Mouse (Mus musculus): ENCODE data around the gene Chrm5.

Chrm5 gene

DNA sequence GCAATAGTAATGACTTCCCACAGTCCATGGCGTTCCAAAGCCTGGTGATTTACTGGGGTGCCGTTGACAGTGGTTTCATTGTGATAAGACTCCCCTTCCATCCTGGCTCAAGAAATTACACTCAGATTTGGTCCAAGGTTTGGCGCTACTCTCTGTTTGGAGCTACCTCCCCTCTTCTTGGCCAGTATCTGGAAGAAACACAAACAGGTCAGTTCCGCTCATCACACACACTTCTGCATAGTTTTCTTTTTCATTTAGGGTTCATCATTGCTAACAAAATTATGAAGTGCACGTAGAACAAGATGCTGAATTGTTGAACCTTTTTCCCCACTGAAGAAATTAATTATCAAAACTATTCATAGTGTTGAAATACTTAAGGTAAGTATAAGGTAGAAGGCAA lies at the start of gene Chrm5:
Gene Chrm5 (minus strand): TSS at position 101 of the 400 bp plus-strand sequence.
- no peak for DNase-seq (ENCODE audit: low spot score)

DNA sequence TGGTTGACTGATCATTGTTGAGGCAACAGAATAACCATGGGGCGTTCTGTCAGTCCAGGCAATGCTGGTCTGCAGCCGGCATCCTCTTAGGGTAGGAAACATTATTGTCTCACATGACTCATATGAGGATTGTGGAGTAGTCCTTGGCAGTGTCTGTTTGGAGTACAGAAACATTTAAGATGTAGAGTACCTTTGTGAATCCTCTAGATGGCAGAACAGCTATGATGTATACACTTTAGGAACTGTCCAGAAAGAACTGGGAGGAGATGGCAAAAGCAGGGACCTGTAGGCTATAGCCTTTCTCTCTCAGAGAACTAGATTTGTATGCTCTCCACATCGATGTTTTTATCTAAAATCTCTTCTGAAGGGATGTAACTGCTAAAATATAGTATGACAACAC lies 46.4 kb upstream of the Chrm5 start:
- no peak for DNase-seq (ENCODE audit: low spot score)

DNA sequence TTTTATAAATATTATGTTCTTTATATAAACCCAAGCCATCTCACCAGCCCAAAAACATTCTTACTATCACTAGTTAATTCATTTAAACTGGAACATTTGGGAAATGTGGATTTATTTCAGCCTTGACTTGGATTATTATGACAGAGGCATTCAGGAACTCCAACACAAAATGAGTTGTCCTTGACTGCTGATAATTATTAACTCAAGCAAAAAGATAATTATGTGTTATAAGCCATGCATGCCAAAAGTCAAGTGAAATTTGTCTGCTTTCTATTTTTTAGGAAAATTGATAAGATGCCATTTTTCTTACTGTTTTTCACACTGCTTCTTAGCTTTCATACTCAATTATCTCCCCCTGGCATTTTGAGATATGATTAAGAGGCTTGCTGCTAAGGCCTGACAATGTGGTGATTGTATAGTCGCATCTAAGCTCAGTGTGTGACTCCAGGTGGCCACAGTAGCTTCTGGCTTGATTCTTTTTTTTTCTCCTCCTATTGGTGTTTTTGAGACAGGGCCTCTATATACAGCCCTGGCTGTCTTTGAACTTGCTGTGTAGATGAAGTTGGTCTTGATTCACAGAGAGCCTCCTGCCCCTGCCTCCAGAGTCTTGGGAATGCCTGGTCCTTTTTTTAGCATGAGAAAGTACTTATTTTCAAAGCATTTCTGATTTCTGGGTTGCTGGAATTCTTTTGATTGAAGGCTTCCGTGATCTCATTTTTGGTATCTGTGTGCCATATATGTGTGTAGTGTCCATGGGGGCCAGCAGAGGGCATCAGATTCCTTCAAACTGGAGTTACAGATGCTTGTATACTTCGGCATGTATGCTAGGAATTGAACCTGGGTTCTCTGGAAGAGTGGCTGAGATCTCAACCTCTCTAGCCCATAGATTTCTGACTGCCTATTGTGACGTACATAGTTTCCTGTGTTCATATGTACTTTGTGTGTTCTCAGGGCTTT lies 40.2 kb upstream of the Chrm5 start:
- no peak for DNase-seq (ENCODE audit: low spot score)

DNA sequence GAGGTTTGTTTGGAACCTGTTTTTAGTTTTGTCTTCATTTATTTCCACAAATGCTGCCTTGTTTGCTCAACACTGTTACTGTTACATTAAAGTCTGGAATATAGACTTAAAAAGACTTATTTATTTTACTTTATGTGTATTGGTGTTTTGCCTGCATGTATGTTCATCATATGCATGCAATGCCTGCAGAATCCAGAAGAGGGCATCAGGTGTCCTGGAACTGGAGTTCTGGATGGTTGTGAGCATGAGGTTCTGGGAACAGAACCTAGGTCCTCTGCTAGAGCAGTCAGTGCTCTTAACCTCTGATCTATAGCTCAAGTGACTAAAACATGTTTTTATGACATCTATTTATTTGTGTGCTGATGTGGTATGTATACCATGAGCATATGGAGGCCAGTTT lies 38.0 kb upstream of the Chrm5 start:
- DNase-seq (ENCODE audit: low spot score), result no peak

DNA sequence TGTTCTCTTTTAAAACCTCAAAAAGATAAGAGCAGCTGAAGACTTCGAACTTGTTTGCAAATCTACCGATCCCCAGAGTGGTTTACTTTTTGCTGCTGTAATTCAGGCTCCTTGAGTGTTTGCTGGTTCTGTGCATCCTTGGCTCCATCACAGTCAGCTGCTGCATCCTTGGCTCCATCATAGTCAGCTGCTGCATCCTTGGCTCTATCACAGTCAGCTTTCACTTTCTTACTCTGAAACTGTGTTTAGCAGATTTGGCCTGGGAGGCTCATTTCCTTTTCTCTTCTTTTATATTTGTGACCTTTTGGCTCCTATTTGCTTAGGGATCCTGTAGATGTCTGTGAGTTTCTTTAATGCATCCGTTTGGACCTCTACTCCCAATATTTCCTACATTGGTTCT lies 36.6 kb upstream of the Chrm5 start:
- DNase-seq (ENCODE audit: low spot score), result no peak

DNA sequence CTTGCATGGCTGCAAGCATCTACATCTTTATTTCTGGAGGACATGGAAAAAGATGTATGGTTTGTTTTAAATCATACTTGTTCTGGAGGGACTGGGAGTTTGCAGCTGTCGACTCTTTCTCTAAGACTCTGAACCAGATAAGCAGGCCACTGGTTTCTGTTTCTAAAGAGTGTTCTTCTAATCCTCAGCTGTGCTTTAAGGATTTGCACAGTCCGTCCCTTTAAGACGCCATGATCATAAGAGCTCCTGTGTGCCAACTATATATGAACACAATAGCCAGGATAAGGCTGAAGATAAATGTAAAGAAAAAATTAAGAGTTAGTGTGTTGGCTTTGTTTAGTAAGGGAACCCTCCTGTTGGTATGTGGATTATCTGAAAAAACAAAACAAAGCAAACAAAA lies 36.2 kb upstream of the Chrm5 start:
- DNase-seq (ENCODE audit: low spot score), result no peak

DNA sequence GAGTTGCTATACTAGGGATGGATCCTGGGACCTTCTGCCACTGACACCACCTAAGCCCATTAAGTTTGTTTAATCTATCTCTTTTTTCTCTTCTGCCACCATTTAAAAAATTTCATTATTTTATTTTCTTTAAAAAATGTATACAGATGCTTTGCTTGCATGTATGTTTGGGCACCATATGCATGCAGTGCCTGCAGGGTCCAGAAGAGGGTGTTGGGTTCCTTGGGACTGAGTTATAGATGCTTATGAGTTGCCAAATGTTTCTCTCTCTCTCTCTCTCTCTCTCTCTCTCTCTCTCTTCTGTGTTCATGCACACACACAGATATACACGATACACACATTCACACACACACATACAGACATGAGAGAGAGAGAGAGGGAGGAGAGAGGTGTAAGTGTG lies 32.5 kb upstream of the Chrm5 start:
- DNase-seq (ENCODE audit: low spot score), result no peak

DNA sequence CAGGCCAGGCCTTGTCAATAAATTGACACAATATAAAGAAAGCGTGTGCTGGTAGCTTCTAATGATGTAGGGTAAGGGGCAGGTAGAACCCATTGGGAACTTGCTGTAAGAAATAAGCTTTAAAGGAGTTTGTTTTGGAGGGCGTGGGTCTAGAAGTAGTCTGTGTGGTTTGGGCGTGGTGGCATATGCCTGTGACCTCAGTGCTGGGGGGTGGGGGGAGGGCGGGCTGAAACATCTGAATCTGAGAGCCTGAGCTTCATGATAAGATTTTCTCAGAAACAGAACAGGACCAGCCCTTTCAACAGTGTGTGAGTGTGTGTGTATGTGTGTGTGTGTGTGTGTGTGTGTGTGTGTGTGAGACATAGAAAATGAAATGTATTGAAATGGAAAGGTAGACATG lies 29.6 kb upstream of the Chrm5 start:
- DNase-seq (ENCODE audit: low spot score), result no peak

DNA sequence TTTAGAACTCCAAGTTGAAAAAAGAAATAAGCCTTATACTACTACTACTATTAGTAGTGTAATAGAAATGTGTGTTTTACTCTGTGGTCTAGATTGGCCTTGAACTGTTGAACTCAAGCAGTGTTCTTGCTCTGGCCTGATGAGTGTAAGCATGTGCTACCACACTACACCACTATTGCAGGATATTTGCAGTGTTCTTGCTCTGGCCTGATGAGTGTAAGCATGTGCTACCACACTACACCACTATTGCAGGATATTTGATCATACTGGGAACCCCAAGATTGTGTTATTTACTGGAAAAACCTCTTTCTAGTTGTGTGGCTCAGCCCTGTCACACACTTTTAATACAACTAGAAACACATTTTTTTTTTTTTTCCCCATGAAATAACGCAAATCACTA lies 26.9 kb upstream of the Chrm5 start:
- no peak for DNase-seq (ENCODE audit: low spot score)

DNA sequence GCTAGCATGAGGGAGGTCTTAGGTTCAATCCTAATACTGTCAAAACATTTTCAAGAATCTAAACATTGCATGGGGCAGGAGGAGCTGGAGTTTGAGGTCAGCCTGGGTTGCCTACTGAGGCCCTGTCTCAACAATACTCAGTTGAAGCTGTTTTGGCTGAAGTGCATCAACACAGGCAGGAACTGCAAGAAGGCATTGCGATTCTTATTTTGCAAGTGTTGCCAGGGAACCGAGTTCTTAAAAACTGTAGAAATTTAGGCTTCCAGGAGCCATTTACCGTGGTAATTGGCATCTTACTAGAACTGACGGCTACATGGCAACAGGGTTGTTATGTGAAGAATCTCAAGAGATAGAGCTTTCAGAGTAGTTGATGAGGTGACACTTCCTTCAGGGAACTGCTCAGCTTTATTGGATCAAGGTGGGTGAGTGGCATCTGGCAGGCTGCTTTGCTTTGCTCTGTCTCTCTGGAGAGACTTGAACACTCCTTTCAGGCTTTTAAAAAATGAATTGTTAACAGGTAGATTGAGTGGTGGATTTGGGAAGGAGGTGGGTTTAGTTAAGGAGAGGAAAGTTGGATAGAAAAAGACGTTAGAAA lies 26.4 kb upstream of the Chrm5 start:
- no peak for DNase-seq (ENCODE audit: low spot score)

DNA sequence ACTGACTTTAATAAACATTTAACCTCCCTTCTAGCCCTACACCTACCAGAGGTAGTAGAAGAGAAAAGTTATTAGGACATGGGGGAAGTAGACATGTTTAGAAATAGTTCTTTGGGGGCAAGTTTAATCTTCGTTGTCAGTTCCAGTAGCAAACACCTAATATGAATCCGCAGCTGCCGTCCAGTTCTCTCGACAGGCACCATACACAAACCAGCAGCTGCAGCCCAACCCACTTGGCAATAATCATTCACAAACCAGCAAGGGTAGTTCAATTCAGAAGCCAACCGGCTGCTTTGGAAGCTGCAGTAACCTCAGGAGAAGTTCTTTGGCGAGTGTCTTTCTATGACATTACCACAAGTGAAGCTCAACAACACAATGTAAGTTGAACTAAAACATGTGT lies 23.4 kb upstream of the Chrm5 start:
- DNase-seq (ENCODE audit: low spot score), result no peak

DNA sequence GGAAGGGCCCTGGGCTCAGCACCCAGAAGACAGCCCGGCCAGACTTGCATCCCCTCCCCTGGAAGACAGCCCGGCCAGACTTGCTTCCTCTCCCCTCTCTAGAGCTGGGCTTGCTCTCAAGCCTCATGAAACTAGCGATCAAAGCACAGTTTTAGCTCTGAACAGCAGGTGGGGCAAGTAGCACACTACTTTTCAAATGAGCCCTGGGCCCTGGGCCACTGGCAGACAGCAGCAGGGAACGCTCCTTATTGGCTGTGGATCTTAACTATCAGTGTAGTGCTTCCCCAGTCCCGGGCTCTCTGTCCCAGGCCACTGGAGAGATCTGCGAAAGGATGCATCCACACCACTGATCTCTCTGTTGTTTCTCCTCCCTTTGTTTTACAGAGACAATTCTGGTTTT lies 20.6 kb upstream of the Chrm5 start:
- DNase-seq (ENCODE audit: low spot score), result peak; percentile 64

DNA sequence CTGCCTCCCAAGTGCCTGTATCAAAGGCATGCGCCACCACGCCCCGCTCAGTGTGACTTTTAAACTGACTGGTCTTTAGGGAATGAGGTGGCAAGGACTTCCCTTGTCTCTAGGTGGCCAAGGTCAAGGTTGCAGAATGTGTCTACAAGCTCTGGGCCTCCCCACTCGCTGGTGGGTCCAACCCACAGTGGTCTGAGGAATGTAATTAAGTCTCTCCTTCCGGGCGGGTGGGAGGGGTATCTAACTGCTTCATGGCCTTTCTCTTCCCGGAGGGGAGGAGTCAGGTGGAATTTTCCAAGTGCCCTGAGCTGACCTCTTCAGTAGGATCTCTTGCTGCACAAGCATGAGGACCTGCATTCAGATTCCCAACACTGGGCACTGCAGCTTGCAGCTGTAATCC lies 17.3 kb upstream of the Chrm5 start:
- no peak for DNase-seq (ENCODE audit: low spot score)

DNA sequence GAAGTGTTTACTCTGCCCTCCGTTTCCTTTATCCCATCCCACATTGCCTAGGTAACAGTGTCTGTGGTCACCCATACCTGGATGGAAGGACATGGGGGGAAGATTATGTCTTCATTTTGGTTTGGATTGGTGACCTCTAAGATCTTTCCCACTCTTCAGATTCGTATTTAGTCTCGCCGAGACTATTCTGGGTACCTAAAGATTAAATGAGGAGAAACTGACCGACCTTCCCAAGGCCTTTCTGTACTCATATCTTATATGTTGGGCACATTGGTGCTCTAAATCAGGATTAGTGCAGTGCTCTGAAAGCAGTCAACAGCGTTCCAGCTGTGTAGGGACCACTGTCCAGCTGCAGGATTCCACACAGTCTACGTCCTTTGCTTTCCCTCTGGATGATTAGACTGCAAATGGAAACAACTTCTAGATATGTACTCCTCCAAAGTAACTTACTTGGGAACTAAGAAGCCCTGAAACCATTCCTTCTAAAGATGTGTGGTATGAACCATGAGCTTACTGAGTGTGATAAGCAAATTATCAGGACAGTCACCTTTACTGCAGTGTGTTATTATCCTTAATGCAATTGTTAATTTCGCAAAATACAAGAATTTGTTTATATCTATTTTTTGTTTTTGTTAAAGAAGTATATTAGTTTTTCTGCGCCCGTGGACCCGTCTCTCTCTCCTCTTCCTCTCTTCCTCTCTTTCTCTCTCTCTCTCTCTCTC lies 13.1 kb upstream of the Chrm5 start:
- DNase-seq (ENCODE audit: low spot score), result no peak

DNA sequence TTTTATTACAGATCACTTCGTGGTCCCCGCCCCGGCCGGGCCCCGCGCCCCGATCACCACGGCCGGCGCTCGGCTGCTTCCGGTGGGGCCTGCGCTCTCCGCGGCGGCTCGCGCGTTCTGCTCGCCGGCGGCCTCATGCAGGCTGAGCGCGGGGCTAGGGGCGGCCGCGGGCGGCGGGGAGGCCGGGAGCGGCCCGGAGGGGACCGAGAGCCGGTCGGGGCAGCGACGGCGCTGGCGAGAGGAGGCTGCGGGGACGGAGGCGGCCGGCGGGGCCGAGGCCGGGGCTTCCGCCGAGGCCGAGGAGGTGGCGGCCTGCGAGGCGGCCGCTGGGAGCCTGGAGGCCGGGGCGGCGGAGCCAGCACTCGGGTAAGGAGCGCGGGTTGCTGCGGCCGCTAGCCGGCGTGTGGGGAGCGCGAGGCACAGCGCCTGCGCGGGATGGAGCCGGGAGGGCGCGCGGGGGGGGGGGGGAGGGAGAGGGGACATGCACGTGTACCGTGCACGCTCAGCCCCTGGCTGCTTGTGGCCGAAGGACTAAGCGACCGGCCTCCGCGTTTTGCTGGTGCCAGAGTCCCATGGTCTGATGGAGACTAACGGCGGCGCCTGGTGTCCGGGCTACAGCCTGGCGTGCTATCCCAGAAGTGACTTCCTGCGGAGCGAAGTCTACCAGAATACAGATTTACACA lies 12.4 kb upstream of the Chrm5 start, which contains the start of gene Aven:
Gene Aven (plus strand): TSS at position 109 of the 683 bp plus-strand sequence.
- DNase-seq (ENCODE audit: low spot score), result peak; percentile 71

DNA sequence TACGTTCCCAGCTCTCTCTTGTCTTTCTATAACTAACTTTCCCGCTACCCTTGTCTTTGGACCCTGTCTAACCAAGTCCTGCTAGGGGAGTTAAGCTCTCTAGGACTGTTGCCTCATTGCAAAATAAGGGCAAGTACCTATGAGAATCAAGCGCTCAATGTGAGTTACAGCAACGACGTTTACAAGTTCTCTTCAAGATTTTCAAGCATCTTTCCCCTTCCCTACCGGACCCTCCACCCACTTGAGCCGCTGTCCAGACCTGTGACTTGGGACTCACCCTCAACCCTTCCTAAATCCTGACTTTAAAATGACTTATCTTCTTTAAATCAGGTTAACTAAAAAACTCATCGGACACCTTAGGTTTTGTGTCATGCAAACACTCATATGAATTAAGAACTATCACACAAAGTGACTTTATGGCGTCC lies 11.9 kb upstream of the Chrm5 start:
- DNase-seq (ENCODE audit: low spot score), result peak; percentile 23

DNA sequence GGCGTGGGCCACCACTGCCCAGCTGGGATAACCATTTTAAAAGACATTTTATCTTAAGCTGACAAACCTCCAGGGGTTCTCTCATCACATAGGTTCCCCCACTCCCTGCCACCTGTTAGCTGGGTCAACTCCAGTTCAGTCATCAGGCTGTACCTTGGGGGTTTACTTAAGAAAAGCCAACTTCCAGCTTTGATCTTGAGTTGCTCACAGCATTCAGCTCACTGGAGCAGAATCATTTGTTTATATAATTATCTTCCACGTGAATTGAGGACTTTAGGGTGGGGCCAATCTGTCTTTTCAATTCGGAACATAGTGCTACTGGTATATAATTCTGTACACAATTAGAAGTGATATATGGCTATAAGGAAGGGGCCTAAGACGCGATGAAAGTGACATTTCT lies 11.1 kb upstream of the Chrm5 start:
- no peak for DNase-seq (ENCODE audit: low spot score)

DNA sequence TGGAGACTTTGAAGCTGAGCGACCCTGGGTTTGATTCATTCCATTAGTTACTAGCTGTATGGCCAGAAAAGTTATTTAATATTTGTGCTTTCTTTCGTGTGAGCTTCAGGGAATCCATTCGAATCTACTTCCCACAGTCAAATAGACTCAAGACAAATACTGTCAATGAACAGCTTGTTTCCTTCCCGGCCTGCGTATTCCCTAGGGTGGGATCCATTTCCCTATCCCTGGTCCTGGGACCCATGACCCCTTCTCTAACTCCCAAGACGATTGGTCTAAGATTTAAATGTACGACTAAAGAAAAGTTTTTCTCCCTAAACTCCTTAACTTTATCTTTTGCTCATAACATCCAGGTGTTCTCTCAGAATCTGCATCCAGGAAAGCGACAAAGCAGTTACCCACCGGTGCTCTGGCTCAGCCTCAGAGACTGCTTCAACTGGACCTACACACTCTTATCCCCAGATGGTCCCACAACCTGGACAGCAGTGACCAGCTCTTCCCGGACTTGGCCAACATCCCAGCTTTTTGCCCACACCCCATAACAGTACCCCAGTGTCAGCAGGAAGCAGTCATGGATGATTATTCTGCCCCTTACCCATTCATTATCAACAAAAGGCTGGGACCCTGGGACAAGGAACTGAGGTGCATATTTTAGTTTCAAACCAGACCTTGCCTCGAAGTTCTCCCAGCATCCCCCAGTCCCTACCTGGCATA lies 10.1 kb upstream of the Chrm5 start:
- no peak for DNase-seq (ENCODE audit: low spot score)

DNA sequence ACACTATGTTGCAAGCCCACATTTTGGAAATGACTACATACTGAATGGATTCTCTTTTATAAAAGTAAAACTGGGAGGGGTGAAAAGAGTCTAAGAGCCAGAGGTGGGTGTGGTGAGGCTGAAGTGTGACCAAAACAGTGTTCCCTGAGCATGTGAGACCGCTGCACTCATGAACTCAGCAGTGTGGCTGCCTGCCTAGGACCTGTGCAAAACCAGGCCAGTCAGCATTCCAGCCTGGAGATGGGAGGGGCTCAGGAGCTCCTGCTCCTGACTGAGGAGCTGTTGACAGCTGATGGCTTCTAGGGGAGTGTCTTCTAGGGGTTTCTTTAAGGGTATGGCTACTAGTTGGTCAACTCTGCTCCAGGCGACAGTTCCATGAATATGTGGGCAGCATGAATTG lies 4.3 kb upstream of the Chrm5 start:
- no peak for DNase-seq (ENCODE audit: low spot score)

DNA sequence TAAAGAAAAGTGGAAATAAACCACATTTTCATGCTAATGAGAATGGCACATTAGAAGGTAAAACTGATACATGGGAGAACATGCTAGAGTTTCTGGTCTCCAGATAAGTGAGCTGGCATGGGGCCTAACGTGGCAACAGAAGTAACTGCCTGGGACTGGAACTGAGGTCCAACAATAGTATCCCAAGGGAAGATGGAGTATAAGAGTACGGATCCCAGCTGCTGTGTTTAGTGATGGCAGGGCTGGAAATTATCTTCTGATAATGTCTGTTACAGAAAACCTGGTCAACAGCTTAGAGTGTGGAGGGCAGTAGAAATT lies 2.7 kb upstream of the Chrm5 start:
- no peak for DNase-seq (ENCODE audit: low spot score)

DNA sequence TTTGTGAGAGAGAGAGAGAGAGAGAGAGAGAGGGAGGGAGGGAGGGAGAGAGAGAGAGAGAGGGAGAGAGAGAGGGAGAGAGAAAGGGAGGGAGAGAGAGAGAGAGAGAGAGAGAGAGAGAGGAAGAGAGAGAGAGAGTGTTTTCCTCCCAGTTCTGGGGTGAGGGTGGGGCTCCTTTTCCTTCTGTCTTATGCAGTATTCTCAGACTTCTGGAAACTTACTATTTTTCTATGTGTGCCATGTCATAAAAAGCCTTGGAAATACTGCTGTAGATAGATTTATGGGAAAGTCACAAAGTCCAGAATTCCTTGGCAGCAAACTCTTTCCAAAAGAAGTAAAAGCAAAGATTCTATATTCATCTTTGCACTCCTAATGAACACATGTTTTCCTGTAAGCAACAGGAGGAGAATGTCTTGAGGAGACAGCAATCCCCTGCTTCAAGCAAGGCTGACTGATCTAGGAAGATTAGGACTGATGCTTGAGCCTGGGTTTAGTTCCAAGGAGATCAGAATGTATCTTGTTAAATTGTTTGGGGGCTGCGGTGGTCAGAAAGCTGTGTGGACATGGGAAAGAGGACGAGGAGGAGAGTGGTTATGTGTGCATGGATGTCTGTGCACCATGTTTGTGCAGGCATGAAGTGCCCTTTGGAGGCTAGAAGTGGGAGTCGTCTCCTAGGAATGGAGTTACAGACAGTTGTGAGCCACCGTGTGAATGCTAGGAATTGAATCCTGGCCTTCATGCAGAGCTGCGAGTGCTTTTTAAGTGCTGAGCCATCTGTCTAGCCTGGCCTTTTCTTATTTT lies 2.2 kb upstream of the Chrm5 start:
- DNase-seq (ENCODE audit: low spot score), result no peak
